Mouse (Mus musculus) MEL (cell line): Measurements from ENCODE around the gene Ppargc1a. TPM values are rescaled to one million over a fixed set of nuclear protein-coding genes. Genes with fewer than 3 reads are reported as not detected.

Experiments used
- DNase-seq: peaks from one replicate; pipeline ENCODE4 v3.0.0; 2011; ENCODE audit warnings: low read depth, low spot score
- H3K27ac ChIP-seq: 2 replicates; pipeline ENCODE4 v1.5.1; 2012; ENCODE audit warnings: low read depth, mild to moderate bottlenecking, control low read depth, low read length, moderate library complexity; ENCODE audit not compliant: control insufficient read depth
- H3K27me3 ChIP-seq, 2 experiments: fragments of 150-350 bp in 1 of 2; sonication (generic) in 1 of 2; 2 replicates each; pipeline ENCODE4 v1.6.1; 2012; ENCODE audit warnings: low read length in 2 of 2, mild to moderate bottlenecking in 2 of 2, improper control_type of control experiment in 1 of 2, moderate library complexity in 1 of 2; ENCODE audit not compliant: insufficient read depth in 2 of 2, control insufficient read depth in 1 of 2
- H3K36me3 ChIP-seq, 2 experiments: 2 replicates each; pipeline ENCODE4 v1.6.1; 2012 to 2014; ENCODE audit warnings: low read length in 2 of 2, improper control_type of control experiment in 1 of 2, inconsistent platforms in 1 of 2, mild to moderate bottlenecking in 1 of 2; ENCODE audit not compliant: insufficient read depth in 2 of 2, control insufficient read depth in 1 of 2
- H3K4me1 ChIP-seq, 2 experiments: fragments of 150-350 bp in 1 of 2; sonication (generic) in 1 of 2; 2 replicates each; pipeline ENCODE4 v1.6.1; 2012; ENCODE audit warnings: low read length in 2 of 2, improper control_type of control experiment in 1 of 2, mild to moderate bottlenecking in 1 of 2; ENCODE audit not compliant: insufficient read depth in 2 of 2, control insufficient read depth in 1 of 2
- H3K4me3 ChIP-seq, 2 experiments: fragments of 150-350 bp in 1 of 2; sonication (generic) in 1 of 2; 2 replicates each; pipeline ENCODE4 v1.5.1; 2012; ENCODE audit warnings: low read depth in 2 of 2, low read length in 2 of 2, mild to moderate bottlenecking in 2 of 2, moderate library complexity in 2 of 2, control low read depth in 1 of 2, improper control_type of control experiment in 1 of 2; ENCODE audit not compliant: control insufficient read depth in 1 of 2, insufficient read depth in 1 of 2
- H3K79me2 ChIP-seq: 2 replicates; pipeline ENCODE4 v1.6.1; 2012; ENCODE audit warnings: mild to moderate bottlenecking, low read length, moderate library complexity; ENCODE audit not compliant: control insufficient read depth, poor library complexity, insufficient read depth
- H3K9ac ChIP-seq: 2 replicates; pipeline ENCODE4 v1.6.1; 2012; ENCODE audit warnings: low read depth, mild to moderate bottlenecking, control low read depth, low read length, moderate library complexity; ENCODE audit not compliant: control insufficient read depth, poor library complexity, severe bottlenecking
- H3K9me3 ChIP-seq: fragments of 150-350 bp; sonication (generic); replicated peaks from 2 replicates; pipeline ENCODE4 v1.6.1; 2012; ENCODE audit warnings: mild to moderate bottlenecking, low read length, improper control_type of control experiment, moderate library complexity; ENCODE audit not compliant: insufficient read depth
- BHLHE40 ChIP-seq: IDR thresholded peaks from 2 replicates; pipeline ENCODE4 v1.6.1; 2012; ENCODE audit warnings: low read depth, mild to moderate bottlenecking, inconsistent platforms, low read length, improper control_type of control experiment, borderline replicate concordance
- CHD1 ChIP-seq: IDR thresholded peaks from 2 replicates; pipeline ENCODE4 v1.6.1; 2012; ENCODE audit warnings: low read depth, mild to moderate bottlenecking, inconsistent platforms, low read length, improper control_type of control experiment
- CHD2 ChIP-seq: IDR thresholded peaks from 2 replicates; pipeline ENCODE4 v1.6.1; 2011; ENCODE audit warnings: low read length, improper control_type of control experiment
- CTCF ChIP-seq, 3 experiments: IDR thresholded peaks in 2 of 3; conservative IDR thresholded peaks in 1 of 3; 2 replicates each; pipeline ENCODE4 v1.5.1; 2011 to 2012; ENCODE audit warnings: low read length in 3 of 3, low read depth in 2 of 3, mild to moderate bottlenecking in 2 of 3, improper control_type of control experiment in 1 of 3, inconsistent platforms in 1 of 3, mixed read lengths in 1 of 3, moderate library complexity in 1 of 3; ENCODE audit not compliant: control insufficient read depth in 1 of 3, insufficient read depth in 1 of 3, poor library complexity in 1 of 3, severe bottlenecking in 1 of 3
- E2F4 ChIP-seq: IDR thresholded peaks from 2 replicates; pipeline ENCODE4 v1.6.1; 2011; ENCODE audit warnings: low read depth, low read length, improper control_type of control experiment, borderline replicate concordance
- ELF1 ChIP-seq: IDR thresholded peaks from 2 replicates; pipeline ENCODE4 v1.6.1; 2014; ENCODE audit warnings: low read depth, mild to moderate bottlenecking, inconsistent platforms, low read length, improper control_type of control experiment, moderate library complexity
- EP300 ChIP-seq, 2 experiments: IDR thresholded peaks; 2 replicates each; pipeline ENCODE4 v1.6.1; 2011; ENCODE audit warnings: improper control_type of control experiment in 2 of 2, low read length in 2 of 2, low read depth in 1 of 2, mild to moderate bottlenecking in 1 of 2
- GATA1 ChIP-seq: IDR thresholded peaks from 2 replicates; pipeline ENCODE4 v1.6.1; 2011; ENCODE audit warnings: low read depth, low read length, improper control_type of control experiment
- HCFC1 ChIP-seq: IDR thresholded peaks from 2 replicates; pipeline ENCODE4 v1.6.1; 2012; ENCODE audit warnings: low read depth, mild to moderate bottlenecking, inconsistent platforms, low read length, improper control_type of control experiment, moderate library complexity
- KAT2A ChIP-seq: conservative IDR thresholded peaks from 2 replicates; pipeline ENCODE4 v1.6.1; 2012; ENCODE audit warnings: low read depth, low read length, improper control_type of control experiment, inconsistent platforms
- MAZ ChIP-seq: IDR thresholded peaks from 2 replicates; pipeline ENCODE4 v1.6.1; 2012; ENCODE audit warnings: low read depth, mild to moderate bottlenecking, inconsistent platforms, low read length, improper control_type of control experiment
- MEF2A ChIP-seq: IDR thresholded peaks from 2 replicates; pipeline ENCODE4 v1.6.1; 2014; ENCODE audit warnings: low read depth, mild to moderate bottlenecking, inconsistent platforms, low read length, improper control_type of control experiment; ENCODE audit not compliant: poor library complexity, insufficient replicate concordance, severe bottlenecking; ENCODE audit errors: extremely low read depth
- MYB ChIP-seq: IDR thresholded peaks from 2 replicates; pipeline ENCODE4 v1.6.1; 2011; ENCODE audit warnings: mild to moderate bottlenecking, low read depth, low read length, improper control_type of control experiment
- NRF1 ChIP-seq: IDR thresholded peaks from 2 replicates; pipeline ENCODE4 v1.6.1; 2014; ENCODE audit warnings: low read depth, mild to moderate bottlenecking, inconsistent platforms, low read length, improper control_type of control experiment, moderate library complexity; ENCODE audit not compliant: poor library complexity, insufficient read depth, severe bottlenecking
- RCOR1 ChIP-seq: IDR thresholded peaks from 2 replicates; pipeline ENCODE4 v1.6.1; 2012; ENCODE audit warnings: low read depth, mild to moderate bottlenecking, inconsistent platforms, low read length, improper control_type of control experiment
- SIN3A ChIP-seq: IDR thresholded peaks from 2 replicates; pipeline ENCODE4 v1.6.1; 2012; ENCODE audit warnings: low read length, improper control_type of control experiment, inconsistent platforms
- TAL1 ChIP-seq: IDR thresholded peaks from 2 replicates; pipeline ENCODE4 v1.6.1; 2012; ENCODE audit warnings: mild to moderate bottlenecking, inconsistent platforms, low read length, moderate library complexity, mixed read lengths
- TBP ChIP-seq: IDR thresholded peaks from 2 replicates; pipeline ENCODE4 v1.8.0; 2011; ENCODE audit warnings: low read depth, low read length, improper control_type of control experiment
- TCF12 ChIP-seq: IDR thresholded peaks from 2 replicates; pipeline ENCODE4 v1.6.1; 2014; ENCODE audit warnings: low read depth, mild to moderate bottlenecking, inconsistent platforms, low read length, improper control_type of control experiment, moderate library complexity
- USF1 ChIP-seq: IDR thresholded peaks from 2 replicates; pipeline ENCODE4 v1.6.1; 2014; ENCODE audit warnings: low read depth, mild to moderate bottlenecking, inconsistent platforms, low read length, improper control_type of control experiment, moderate library complexity
- USF2 ChIP-seq, 2 experiments: IDR thresholded peaks; 2 replicates each; pipeline ENCODE4 v1.6.1; 2011 to 2012; ENCODE audit warnings: improper control_type of control experiment in 2 of 2, low read length in 2 of 2, borderline replicate concordance in 1 of 2, inconsistent platforms in 1 of 2, low read depth in 1 of 2, mild to moderate bottlenecking in 1 of 2; ENCODE audit not compliant: insufficient read depth in 1 of 2
- ZMIZ1 ChIP-seq: IDR thresholded peaks from 2 replicates; pipeline ENCODE4 v1.6.1; 2012; ENCODE audit warnings: low read depth, mild to moderate bottlenecking, inconsistent platforms, low read length, improper control_type of control experiment, moderate library complexity
- polyA plus RNA-seq, 2 experiments: library from polyadenylated mRNA; stranded (reverse) in 1 of 2; unstranded in 1 of 2; fragments of >175 nt in 1 of 2; fragments of >200 nt in 1 of 2; gene quantifications; 2 replicates each; pipeline versions ENCODE4 v1.2.1 to v1.2.4; 2012; ENCODE audit warnings: low replicate concordance in 2 of 2, low read depth in 1 of 2; ENCODE audit not compliant: insufficient read length in 2 of 2, insufficient read depth in 1 of 2, missing spikeins in 1 of 2
- total RNA-seq: library from RNA; depleted of rRNA; stranded (reverse); fragments of 300-350 nt; gene quantifications from 2 replicates; pipeline ENCODE4 v1.2.3, GENCODE M21; 2012

Gene Ppargc1a
- total and polyA plus RNA-seq, 3 experiments = 0.04 to 0.06 TPM; not detected in 1

DNA sequence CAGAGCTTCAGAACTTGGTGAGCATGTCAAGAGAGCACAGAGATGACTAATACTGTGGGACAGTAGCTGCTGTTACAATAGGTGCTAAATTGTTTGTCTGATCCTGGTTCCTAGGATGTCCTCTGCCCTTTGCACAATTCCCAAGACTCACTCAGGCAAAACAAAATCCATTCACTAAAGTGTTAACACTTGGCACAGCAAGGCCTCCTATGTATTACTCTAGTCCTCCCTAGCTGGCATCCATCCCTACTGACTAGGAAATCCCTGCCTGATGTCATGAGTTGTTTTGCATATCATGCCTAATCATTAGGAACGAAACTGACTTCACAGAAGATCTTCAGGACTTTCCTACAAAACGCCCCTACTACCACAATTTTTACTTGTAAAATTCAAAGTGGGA, 88.1 kb downstream of the Ppargc1a start:
- no peak overlapping the region for H3K4me3 ChIP-seq
- H3K9ac ChIP-seq = no peak overlapping the region
- H3K79me2 ChIP-seq = no peaks in the 10 kb centered on the region
- H3K27me3 ChIP-seq = no peaks in the 10 kb centered on the region
- no peak overlapping the region for H3K27ac ChIP-seq
- no peaks in the 10 kb centered on the region for H3K9me3 ChIP-seq
- no peaks in the 10 kb centered on the region for H3K4me1 ChIP-seq
- DNase-seq = no peak
- H3K36me3 ChIP-seq = no peaks in the 10 kb centered on the region
- TF ChIP-seq TAL1 (no peak), USF2 (IDR thresholded peaks at IDR 0.05; ENCODE audit: borderline replicate concordance in 1 of 2, insufficient read depth in 1 of 2, low read depth in 1 of 2, low read length in 2 of 2) (no peak), MEF2A (no peak), MAZ (no peak), EP300 (IDR thresholded peaks at IDR 0.05; ENCODE audit: low read depth in 1 of 2, low read length in 2 of 2) (no peak), CHD2 (no peak), CHD1 (no peak), E2F4 (no peak), ELF1 (no peak), RCOR1 (no peak), MYB (no peak), NRF1 (no peak), CTCF (IDR thresholded peaks at IDR 0.05 in 2 of 3, conservative IDR thresholded peaks at IDR 0.05 in 1 of 3; ENCODE audit: control insufficient read depth in 1 of 3, insufficient read depth in 1 of 3, low read depth in 2 of 3, low read length in 3 of 3, poor library complexity in 1 of 3, severe bottlenecking in 1 of 3) (no peak), GATA1 (no peak), ZMIZ1 (no peak), BHLHE40 (no peak), TCF12 (no peak)

DNA sequence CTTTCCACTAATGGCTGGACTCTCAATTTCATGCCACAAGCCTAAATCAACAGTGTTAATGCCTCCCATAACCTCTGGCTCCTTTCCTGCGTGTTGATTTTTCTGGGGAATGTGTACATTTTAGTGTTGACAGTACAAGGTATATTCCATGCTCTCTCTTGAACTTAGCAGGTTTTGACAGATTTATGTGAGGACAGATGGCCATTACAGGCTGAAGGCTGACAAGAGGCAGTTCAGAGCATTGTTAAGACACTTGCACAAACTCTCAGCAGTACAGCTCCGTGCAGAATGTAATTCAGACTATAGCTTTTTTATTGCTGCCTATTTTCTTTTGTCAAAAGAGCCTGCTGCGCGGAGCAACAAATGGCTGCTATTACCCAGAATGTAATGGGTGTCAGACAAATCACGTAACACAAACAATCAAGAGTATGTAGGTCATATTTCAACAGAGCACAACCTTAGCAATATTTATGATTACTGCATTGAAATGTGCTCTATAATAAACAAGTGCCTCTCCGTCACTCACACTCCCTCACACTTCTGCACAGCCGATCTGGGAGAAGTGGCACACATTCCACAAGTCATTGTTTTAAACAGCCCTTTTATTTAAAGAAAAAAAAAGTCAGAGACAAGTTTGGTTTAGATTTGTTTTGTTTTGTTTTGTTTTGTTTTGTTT, 89.1 kb downstream of the Ppargc1a start:
- H3K9me3 ChIP-seq = no peaks in the 10 kb centered on the region
- H3K79me2 ChIP-seq = no peaks in the 10 kb centered on the region
- no peak overlapping the region for H3K9ac ChIP-seq

More for the DNA sequence above, 89.1 kb downstream of the Ppargc1a start:
- no peak for TF ChIP-seq USF1
- TF ChIP-seq HCFC1 = no peak
- TF ChIP-seq ZMIZ1 = no peak
- no peak for TF ChIP-seq GATA1
- no peak for TF ChIP-seq MYB
- no peak for TF ChIP-seq NRF1
- no peak for TF ChIP-seq TBP
- no peak for TF ChIP-seq KAT2A
- no peak for TF ChIP-seq SIN3A
- TF ChIP-seq, all 39 proteins: peak for 0
- no peaks in the 10 kb centered on the region for H3K27me3 ChIP-seq
- no peak overlapping the region for H3K27ac ChIP-seq
- DNase-seq = no peak
- no peaks in the 10 kb centered on the region for H3K4me1 ChIP-seq
- H3K4me3 ChIP-seq = no peak overlapping the region
- H3K36me3 ChIP-seq = no peaks in the 10 kb centered on the region
